Mouse (Mus musculus) thymus, adult 18-20 months (tissue): Measurements from ENCODE around the gene Klf14.

Source experiments
- DNase-seq, 2 experiments: peaks; one replicate each; pipeline ENCODE4 v3.0.0; 2022; ENCODE audit warnings: mixed read lengths in 2 of 2

The Klf14 gene

GRCm38 (mm10) chr6:30958736-30959540 is at the start of gene Klf14:
Gene Klf14 (minus strand): TSS chr6:30959078.
- DNase-seq, result no peak

DNA sequence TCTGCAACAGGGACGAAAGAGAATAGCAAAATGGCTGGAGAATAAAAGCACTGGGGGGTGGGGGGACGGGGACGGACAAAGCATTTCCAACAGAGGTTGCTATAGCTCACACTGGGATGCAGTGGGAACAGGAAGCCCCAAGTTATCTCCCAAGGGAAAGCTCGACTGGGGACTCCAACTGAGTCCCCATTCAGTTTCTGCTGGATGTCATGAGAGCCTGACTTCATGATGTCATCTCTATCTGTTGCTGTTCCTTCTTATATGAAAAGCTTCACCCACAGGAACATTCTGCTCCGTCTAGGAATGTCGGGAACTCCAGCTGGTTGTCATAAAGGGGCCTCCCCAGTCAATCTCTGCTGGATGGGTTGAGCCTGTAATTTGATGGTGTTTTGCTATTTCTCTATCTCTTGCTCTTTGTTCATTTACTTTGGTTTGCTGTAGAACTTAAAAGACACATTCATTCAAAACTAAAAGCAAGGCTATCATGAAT is 47.3 kb upstream of the Klf14 start:
- no peak for DNase-seq

- no peak for DNase-seq
Observed at GRCm38 (mm10) chr6:30986393-30986792, 27.5 kb upstream of the Klf14 start.

GRCm38 (mm10) chr6:30983021-30983420 is 24.1 kb upstream of the Klf14 start:
- no peak for DNase-seq

GRCm38 (mm10) chr6:30982372-30982980 is 23.6 kb upstream of the Klf14 start:
- no peak for DNase-seq

- no peak for DNase-seq
Observed at GRCm38 (mm10) chr6:30981351-30981750, 22.5 kb upstream of the Klf14 start.

- DNase-seq, result no peak
Observed at GRCm38 (mm10) chr6:30978615-30979014, 19.7 kb upstream of the Klf14 start.

GRCm38 (mm10) chr6:30972121-30972520 is 13.2 kb upstream of the Klf14 start:
- DNase-seq, result no peak

GRCm38 (mm10) chr6:30957784-30958735 is 818 bp downstream of the Klf14 start:
- DNase-seq, result no peak

DNA sequence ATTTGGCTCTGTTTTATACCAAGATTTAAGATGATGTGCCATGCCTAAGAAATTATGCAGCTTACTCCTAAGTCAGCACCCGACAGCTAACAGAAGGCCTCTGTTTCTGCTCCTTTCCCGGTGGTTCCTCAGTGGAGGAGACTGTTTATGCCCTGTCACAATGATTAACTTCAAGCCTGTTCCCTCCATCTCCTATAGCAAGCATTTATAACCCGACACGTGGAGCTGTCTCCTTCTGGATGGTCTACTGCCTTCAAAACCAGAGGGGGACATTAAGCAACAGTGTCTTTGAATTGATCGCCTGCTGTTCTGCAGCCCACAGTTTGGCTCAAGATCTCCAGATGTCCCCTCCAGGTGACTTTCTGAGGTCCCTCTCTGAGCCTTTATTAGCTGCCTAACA is 19.6 kb downstream of the Klf14 start:
- DNase-seq, result no peak

DNA sequence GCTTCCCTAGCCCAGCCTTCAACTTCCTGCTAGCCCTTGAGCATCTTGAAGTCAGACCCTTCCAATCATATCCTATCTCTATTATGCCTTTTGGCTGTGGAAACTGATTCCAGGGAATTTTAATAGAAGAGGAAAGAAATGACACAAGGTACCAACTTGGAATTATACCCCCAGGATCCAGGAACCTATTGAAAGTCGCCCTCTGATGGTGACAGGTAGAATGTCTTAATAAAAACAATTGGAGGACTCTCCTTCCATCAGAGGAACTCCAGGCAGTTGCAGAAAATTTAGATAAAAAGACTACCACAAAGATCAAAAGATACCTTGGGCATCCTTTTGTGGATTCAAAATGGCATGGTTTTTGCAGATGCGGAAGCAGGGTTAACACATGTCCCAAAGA is 36.1 kb downstream of the Klf14 start:
- DNase-seq, result no peak

- DNase-seq, result no peak
Observed at GRCm38 (mm10) chr6:30921826-30922225, 37.1 kb downstream of the Klf14 start.

DNA sequence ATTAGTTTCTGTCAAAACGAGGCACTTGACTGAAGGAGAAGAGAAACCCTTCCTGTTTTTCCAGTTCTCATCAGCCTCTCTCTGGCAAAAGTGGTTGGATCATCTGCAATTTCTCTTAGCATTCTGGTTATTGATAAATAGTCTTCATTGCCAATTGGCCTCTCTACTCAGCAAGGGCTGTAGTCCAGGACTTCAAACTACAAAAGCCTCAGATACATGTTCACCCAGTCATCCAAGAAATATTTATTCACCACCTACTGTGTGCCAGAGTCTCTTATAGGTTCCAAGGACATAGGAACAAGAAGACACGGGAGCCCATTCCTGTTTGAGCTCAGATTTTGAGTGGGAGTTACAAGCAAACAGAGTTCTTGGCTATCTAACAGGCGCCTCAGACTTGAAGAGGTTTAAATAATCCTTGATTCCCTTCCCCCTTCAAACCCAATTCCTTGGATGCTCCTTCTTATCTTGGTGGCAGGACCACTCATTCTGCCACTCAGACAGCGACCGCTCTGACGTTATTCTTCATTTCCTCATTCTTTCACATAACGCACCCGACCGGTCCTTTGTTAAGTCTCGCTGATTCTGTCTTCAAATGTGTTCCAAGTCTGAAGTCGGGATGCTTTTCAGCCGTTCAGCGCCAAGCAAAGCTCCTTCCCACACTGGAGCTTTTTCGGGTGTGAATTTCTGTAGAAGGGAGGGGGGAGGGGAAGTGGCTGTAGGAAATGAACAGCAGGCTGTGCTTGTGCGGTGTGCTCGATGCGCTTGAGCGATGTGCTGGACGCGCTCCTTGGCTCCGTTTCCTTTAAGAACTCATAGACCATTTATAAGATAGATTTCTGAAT is 37.8 kb downstream of the Klf14 start:
- no peak for DNase-seq

DNA sequence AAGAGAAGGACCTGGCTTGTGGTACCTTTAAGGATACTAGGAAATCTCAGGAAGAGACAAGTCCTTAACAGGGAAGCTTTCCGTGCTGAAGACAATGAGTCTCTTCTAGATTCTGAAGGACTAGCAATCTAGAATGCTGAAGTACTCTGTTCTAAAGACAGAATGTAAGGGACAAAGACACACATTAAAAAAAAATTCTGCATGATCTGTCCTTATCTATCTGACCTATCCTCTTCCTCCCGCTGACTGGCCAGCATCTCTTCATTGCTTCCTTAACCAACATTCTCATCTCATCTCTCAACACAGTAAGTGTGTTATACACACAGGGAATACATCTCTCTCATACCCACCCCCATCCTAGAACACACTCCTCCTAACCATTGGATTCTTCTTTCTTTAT is 43.4 kb downstream of the Klf14 start, which contains the start of gene Tsga13:
Tsga13 (minus strand) TSS at position 101 of the 400 bp plus-strand sequence.
- DNase-seq, result no peak

DNA sequence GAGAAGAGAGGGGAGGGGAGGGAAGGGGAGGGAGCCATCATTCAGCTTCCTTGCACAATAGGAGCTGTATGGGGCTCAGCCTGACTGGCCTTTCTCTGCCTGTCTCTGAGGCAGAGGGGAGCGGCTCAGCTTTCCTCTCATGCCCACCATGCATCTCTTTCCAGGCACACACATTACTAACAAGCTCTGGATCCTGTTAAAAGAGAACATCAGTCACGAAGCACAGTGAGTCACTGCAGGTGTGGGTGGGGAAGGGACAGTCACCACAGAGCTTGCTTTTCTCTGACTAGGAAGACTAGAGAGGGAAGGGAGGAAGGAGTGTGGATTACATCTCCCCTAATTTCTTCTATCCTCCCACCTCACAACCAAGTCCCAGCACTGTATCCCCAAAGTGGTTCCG is 50.9 kb downstream of the Klf14 start:
- no peak for DNase-seq
